Mouse (Mus musculus) heart, postnatal 0 days (tissue): ENCODE measurements at regions not wholly inside any gene's neighbourhood (a gene's known extent, or its start where the extent isn't known, plus 50 kb on each side); places are given as distances from the start of the nearest gene placed in this dataset.

Experiments used
- ATAC-seq: fragments of 200-750 bp; cut with Nextera tagmentation; 2 replicates; pipeline ENCODE4 v1.8.0; 2017; ENCODE audit warnings: low read depth, moderate number of reproducible peaks, moderate library complexity; ENCODE audit not compliant: insufficient read depth
- DNase-seq: peaks from one replicate; pipeline ENCODE4 v3.0.0-alpha.2; 2016; ENCODE audit warnings: low spot score
- H3K27ac ChIP-seq: fragments of 300-500 bp; sonication (generic); 2 replicates; pipeline ENCODE4 v1.5.1; 2014; ENCODE audit warnings: low read depth, mild to moderate bottlenecking
- H3K27me3 ChIP-seq: fragments of 300-500 bp; sonication (generic); 2 replicates; pipeline ENCODE4 v1.6.1; 2014; ENCODE audit warnings: low read length, mixed read lengths; ENCODE audit not compliant: control insufficient read depth, insufficient read depth
- H3K36me3 ChIP-seq: fragments of 300-500 bp; sonication (generic); replicated peaks from 2 replicates; pipeline ENCODE4 v1.6.1; 2014; ENCODE audit warnings: low read length, mixed read lengths; ENCODE audit not compliant: control insufficient read depth, insufficient read depth
- H3K4me1 ChIP-seq: fragments of 300-500 bp; sonication (generic); 2 replicates; pipeline ENCODE4 v1.6.1; 2014; ENCODE audit warnings: antibody characterized with exemption; ENCODE audit not compliant: control insufficient read depth, insufficient read depth
- H3K4me2 ChIP-seq: fragments of 300-500 bp; sonication (generic); 2 replicates; pipeline ENCODE4 v1.6.1; 2014; ENCODE audit warnings: low read depth, mild to moderate bottlenecking, low read length, moderate library complexity
- H3K4me3 ChIP-seq: fragments of 300-500 bp; sonication (generic); 2 replicates; pipeline ENCODE4 v1.5.1; 2014; ENCODE audit warnings: low read depth, low read length
- H3K9ac ChIP-seq: fragments of 300-500 bp; sonication (generic); replicated peaks from 2 replicates; pipeline ENCODE4 v1.6.1; 2014; ENCODE audit warnings: low read depth, low read length, mixed read lengths
- H3K9me3 ChIP-seq: fragments of 300-500 bp; sonication (generic); replicated peaks from 2 replicates; pipeline ENCODE4 v1.6.1; 2016; ENCODE audit warnings: low read length; ENCODE audit not compliant: control insufficient read depth
- CTCF ChIP-seq: IDR thresholded peaks from 2 replicates; pipeline ENCODE4 v1.5.1; 2016; ENCODE audit warnings: antibody characterized with exemption, control low read depth, low read depth
- EP300 ChIP-seq: IDR thresholded peaks from 2 replicates; pipeline ENCODE4 v1.6.1; 2016; ENCODE audit warnings: antibody characterized with exemption, low read depth
- WGBS: fragments of 180-500 bp; shearing (Covaris S2); extraction: QIAGEN DNeasy Blood & Tissue Kit; methylation state at CpG from one replicate; pipeline ENCODE4 v1.1.7; 2014; 5-methylcytosine and 5-hydroxymethylcytosine counted together

DNA sequence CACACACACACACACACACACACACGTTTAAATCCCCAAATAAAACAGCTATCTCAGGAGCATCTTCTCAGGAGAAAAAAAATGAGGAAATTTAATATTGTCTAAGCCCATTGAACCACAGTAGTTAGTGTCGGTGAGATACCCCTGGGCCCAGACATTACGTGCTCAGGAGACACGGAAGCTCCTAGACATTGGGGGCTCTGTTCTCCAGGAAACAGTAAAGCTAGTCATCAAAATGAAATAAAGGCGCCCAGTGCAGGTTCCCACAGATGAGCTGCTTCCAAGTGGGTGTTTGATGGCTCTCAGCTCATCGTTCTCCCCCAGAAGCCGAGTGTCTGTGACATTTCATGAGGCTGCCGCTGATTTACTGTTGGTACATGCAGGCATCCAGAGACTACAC, 325.8 kb upstream of the Gm5415 start:
- Histone ChIP-seq H3K27ac (no peak overlapping the region), H3K4me1 (no peaks in the 10 kb centered on the region), H3K36me3 (no peaks in the 10 kb centered on the region), H3K9me3 (no peaks in the 10 kb centered on the region), H3K27me3 (no peaks in the 10 kb centered on the region), H3K9ac (no peak overlapping the region), H3K4me3 (no peak overlapping the region), H3K4me2 (no peak overlapping the region)
- TF ChIP-seq CTCF = no peak
- no peak for TF ChIP-seq EP300
- ATAC-seq (no peak), DNase-seq (no peak)
- 79% methylated on average over 8 of the region's 8 CpGs for WGBS

DNA sequence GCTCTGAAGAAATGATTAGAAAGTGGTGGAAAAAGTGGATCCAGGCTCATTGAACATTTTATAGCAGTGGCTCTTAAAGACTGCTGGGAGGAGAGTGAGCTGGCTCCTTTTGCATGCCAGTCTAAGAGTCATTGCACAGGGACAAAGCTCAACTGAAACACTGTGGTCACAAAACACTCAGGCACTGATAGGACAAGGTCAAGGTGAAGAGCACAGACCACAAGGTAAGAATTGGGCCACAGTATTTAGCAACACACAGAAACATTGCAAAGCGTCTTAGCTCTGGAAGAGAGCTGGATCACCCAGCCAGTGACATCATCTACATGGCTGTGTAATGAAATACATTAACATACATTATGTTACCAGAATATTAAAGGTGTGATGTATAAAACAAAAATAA, 319.0 kb upstream of the Gm5415 start:
- Histone ChIP-seq H3K27me3 (no peaks in the 10 kb centered on the region), H3K4me2 (no peak overlapping the region), H3K4me1 (no peaks in the 10 kb centered on the region), H3K36me3 (no peaks in the 10 kb centered on the region), H3K27ac (no peak overlapping the region), H3K9me3 (no peaks in the 10 kb centered on the region), H3K9ac (no peak overlapping the region), H3K4me3 (no peak overlapping the region)
- TF ChIP-seq CTCF (no peak), EP300 (no peak)
- 66% methylated on average over 1 of the region's 1 CpGs for WGBS
- ATAC-seq (no peak), DNase-seq (no peak)

GRCm38 (mm10) chr1:32858040-32858439, 310.9 kb upstream of the Gm5415 start:
- DNase-seq = no peak
- TF ChIP-seq CTCF = no peak
- TF ChIP-seq EP300 = no peak
- H3K27ac ChIP-seq = no peak overlapping the region
- no peak overlapping the region for H3K4me2 ChIP-seq
- no peak overlapping the region for H3K9ac ChIP-seq
- no peaks in the 10 kb centered on the region for H3K27me3 ChIP-seq
- H3K36me3 ChIP-seq = no peaks in the 10 kb centered on the region
- H3K4me3 ChIP-seq = no peak overlapping the region
- 40% methylated on average over 1 of the region's 1 CpGs for WGBS
- no peaks in the 10 kb centered on the region for H3K4me1 ChIP-seq
- no peak for ATAC-seq
- no peaks in the 10 kb centered on the region for H3K9me3 ChIP-seq
